Mouse (Mus musculus): ENCODE results near the gene Kat2a. TPM values are rescaled to one million over a fixed set of nuclear protein-coding genes. Genes with fewer than 3 reads are reported as not detected.

The Kat2a gene
- polyA plus RNA-seq, 1 experiment, result not detected

GRCm38 (mm10) chr11:100718866-100719265, 6.6 kb upstream of the Kat2a start:
- no peak overlapping the region for H3K4me3 ChIP-seq (ENCODE audit: insufficient read depth, low read depth, low read length)
- H3K4me1 ChIP-seq (ENCODE audit: control insufficient read depth, insufficient read depth, low read length), result peaks cover 50% of the 10 kb centered on the region
- peak overlapping the region; percentile 81 for H3K27ac ChIP-seq (ENCODE audit: insufficient read depth, low read depth, low read length)
- WGBS, result 56% methylated on average over 4 of the region's 4 CpGs
- no peak for TF ChIP-seq CTCF (IDR thresholded peaks at IDR 0.05; ENCODE audit: insufficient read depth, low read depth, low read length)
- TF ChIP-seq POLR2A (IDR thresholded peaks at IDR 0.05; ENCODE audit: insufficient read depth, low read depth, low read length), result no peak

- H3K4me1 ChIP-seq (ENCODE audit: control insufficient read depth, insufficient read depth, low read length), result peaks cover 54% of the 10 kb centered on the region
- WGBS, result 84% methylated on average over 7 of the region's 7 CpGs
These were observed 6.2 kb upstream of the Kat2a start for GRCm38 (mm10) chr11:100718462-100718861.

GRCm38 (mm10) chr11:100716649-100717048, 4.4 kb upstream of the Kat2a start:
- peaks cover 55% of the 10 kb centered on the region for H3K4me1 ChIP-seq (ENCODE audit: control insufficient read depth, insufficient read depth, low read length)
- 77% methylated on average over 3 of the region's 3 CpGs for WGBS
- H3K27ac ChIP-seq (ENCODE audit: insufficient read depth, low read depth, low read length), result no peak overlapping the region
- H3K4me3 ChIP-seq (ENCODE audit: insufficient read depth, low read depth, low read length), result no peak overlapping the region
- TF ChIP-seq POLR2A (IDR thresholded peaks at IDR 0.05; ENCODE audit: insufficient read depth, low read depth, low read length) (no peak), CTCF (IDR thresholded peaks at IDR 0.05; ENCODE audit: insufficient read depth, low read depth, low read length) (no peak)

More at GRCm38 (mm10) chr11:100718462-100718861, 6.2 kb upstream of the Kat2a start:
- Histone ChIP-seq H3K27ac (ENCODE audit: insufficient read depth, low read depth, low read length) (no peak overlapping the region), H3K4me3 (ENCODE audit: insufficient read depth, low read depth, low read length) (no peak overlapping the region)
- no peak for TF ChIP-seq CTCF (IDR thresholded peaks at IDR 0.05; ENCODE audit: insufficient read depth, low read depth, low read length)
- no peak for TF ChIP-seq POLR2A (IDR thresholded peaks at IDR 0.05; ENCODE audit: insufficient read depth, low read depth, low read length)

GRCm38 (mm10) chr11:100714948-100715347, 2.7 kb upstream of the Kat2a start:
- Histone ChIP-seq H3K4me3 (ENCODE audit: insufficient read depth, low read depth, low read length) (no peak overlapping the region), H3K27ac (ENCODE audit: insufficient read depth, low read depth, low read length) (0 out of 2 replicates have a peak overlapping the region, but pooled peaks have one; percentile 12), H3K4me1 (ENCODE audit: control insufficient read depth, insufficient read depth, low read length) (peaks cover 50% of the 10 kb centered on the region)
- 40% methylated on average over 6 of the region's 6 CpGs for WGBS
- TF ChIP-seq CTCF (IDR thresholded peaks at IDR 0.05; ENCODE audit: insufficient read depth, low read depth, low read length) (no peak), POLR2A (IDR thresholded peaks at IDR 0.05; ENCODE audit: insufficient read depth, low read depth, low read length) (no peak)

- Histone ChIP-seq H3K4me3 (ENCODE audit: insufficient read depth, low read depth, low read length) (no peak overlapping the region), H3K27ac (ENCODE audit: insufficient read depth, low read depth, low read length) (peak overlapping the region; percentile 76; the same call in 1 of the 2 replicates), H3K4me1 (ENCODE audit: control insufficient read depth, insufficient read depth, low read length) (peaks cover 46% of the 10 kb centered on the region)
- TF ChIP-seq CTCF (IDR thresholded peaks at IDR 0.05; ENCODE audit: insufficient read depth, low read depth, low read length) (peak; percentile 41; the same call in 1 of the 2 replicates), POLR2A (IDR thresholded peaks at IDR 0.05; ENCODE audit: insufficient read depth, low read depth, low read length) (no peak)
- 45% methylated on average over 6 of the region's 6 CpGs for WGBS
These were observed 2.3 kb upstream of the Kat2a start for GRCm38 (mm10) chr11:100714534-100714915.

GRCm38 (mm10) chr11:100713735-100714533, 1.7 kb upstream of the Kat2a start, which contains the start of gene Hspb9:
Gene Hspb9 (plus strand): TSS chr11:100713850.
- peaks cover 42% of the 10 kb centered on the region for H3K4me1 ChIP-seq (ENCODE audit: control insufficient read depth, insufficient read depth, low read length)
- peak within 1 kb of the TSS; percentile 26 for H3K4me3 ChIP-seq (ENCODE audit: insufficient read depth, low read depth, low read length)
- TF ChIP-seq CTCF (IDR thresholded peaks at IDR 0.05; ENCODE audit: insufficient read depth, low read depth, low read length) (no peak), POLR2A (IDR thresholded peaks at IDR 0.05; ENCODE audit: insufficient read depth, low read depth, low read length) (peak; percentile 52; the same call in 1 of the 2 replicates)
- peak within 1 kb of the TSS; percentile 76 for H3K27ac ChIP-seq (ENCODE audit: insufficient read depth, low read depth, low read length)
- 17% methylated on average over 38 of the region's 38 CpGs for WGBS

- H3K4me3 ChIP-seq (ENCODE audit: insufficient read depth, low read depth, low read length), result no peak overlapping the region; the same call in 1 of the 2 replicates
- H3K4me1 ChIP-seq (ENCODE audit: control insufficient read depth, insufficient read depth, low read length), result peaks cover 35% of the 10 kb centered on the region
- WGBS, result 58% methylated on average over 4 of the region's 4 CpGs
- H3K27ac ChIP-seq (ENCODE audit: insufficient read depth, low read depth, low read length), result peak overlapping the region; percentile 76
- no peak for TF ChIP-seq POLR2A (IDR thresholded peaks at IDR 0.05; ENCODE audit: insufficient read depth, low read depth, low read length)
- TF ChIP-seq CTCF (IDR thresholded peaks at IDR 0.05; ENCODE audit: insufficient read depth, low read depth, low read length), result no peak
These were observed 909 bp upstream of the Kat2a start for GRCm38 (mm10) chr11:100713174-100713573.

- TF ChIP-seq POLR2A (IDR thresholded peaks at IDR 0.05; ENCODE audit: insufficient read depth, low read depth, low read length), result no peak
- no peak for TF ChIP-seq CTCF (IDR thresholded peaks at IDR 0.05; ENCODE audit: insufficient read depth, low read depth, low read length)
- 85% methylated on average over 4 of the region's 4 CpGs for WGBS
These were observed 1.3 kb downstream of the Kat2a start for GRCm38 (mm10) chr11:100710977-100711376.

GRCm38 (mm10) chr11:100710528-100710927, 1.7 kb downstream of the Kat2a start:
- 91% methylated on average over 15 of the region's 15 CpGs for WGBS
- Histone ChIP-seq H3K4me1 (ENCODE audit: control insufficient read depth, insufficient read depth, low read length) (peaks cover 34% of the 10 kb centered on the region), H3K27ac (ENCODE audit: insufficient read depth, low read depth, low read length) (no peak overlapping the region), H3K4me3 (ENCODE audit: insufficient read depth, low read depth, low read length) (no peak overlapping the region)
- TF ChIP-seq POLR2A (IDR thresholded peaks at IDR 0.05; ENCODE audit: insufficient read depth, low read depth, low read length) (no peak), CTCF (IDR thresholded peaks at IDR 0.05; ENCODE audit: insufficient read depth, low read depth, low read length) (no peak)

More at GRCm38 (mm10) chr11:100710977-100711376, 1.3 kb downstream of the Kat2a start:
- Histone ChIP-seq H3K27ac (ENCODE audit: insufficient read depth, low read depth, low read length) (no peak overlapping the region), H3K4me3 (ENCODE audit: insufficient read depth, low read depth, low read length) (no peak overlapping the region), H3K4me1 (ENCODE audit: control insufficient read depth, insufficient read depth, low read length) (peaks cover 35% of the 10 kb centered on the region)

Measured in olfactory bulb, adult 2 months (tissue).